Mouse (Mus musculus): ENCODE data around the gene Sell. TPM values are rescaled to one million over a fixed set of nuclear protein-coding genes. Genes with fewer than 3 reads are reported as not detected.

Gene Sell
- polyA plus RNA-seq, 1 experiment from 2014 or later: not detected

DNA sequence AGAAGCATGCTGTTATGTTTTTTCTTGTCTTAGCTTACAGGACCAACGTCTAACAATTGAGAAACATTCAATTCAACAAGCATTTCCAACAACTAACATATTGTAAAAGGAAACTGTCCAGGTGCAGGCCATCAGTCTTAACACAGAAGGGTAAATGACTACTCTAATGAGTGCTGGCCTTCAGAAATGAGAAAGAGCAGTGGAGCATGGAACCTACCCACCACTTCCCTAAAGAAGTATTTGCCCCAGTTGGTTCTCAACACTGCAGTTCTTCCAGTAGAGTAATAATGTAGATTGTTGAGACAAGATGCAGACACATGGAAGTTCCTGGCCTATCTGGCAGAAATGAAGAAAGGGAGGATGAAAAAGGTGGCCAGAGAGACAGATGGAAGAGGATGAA is 14.7 kb downstream of the Sell start:
- Histone ChIP-seq H3K9ac (replicated peaks) (no peak overlapping the region), H3K27ac (replicated peaks) (no peak overlapping the region), H3K4me3 (no peak overlapping the region), H3K4me1 (no peaks in the 10 kb centered on the region), H3K4me2 (replicated peaks) (no peak overlapping the region), H3K9me3 (no peaks in the 10 kb centered on the region), H3K36me3 (no peaks in the 10 kb centered on the region), H3K27me3 (no peaks in the 10 kb centered on the region)
- WGBS: 81% methylated on average over 1 of the region's 1 CpGs
- ATAC-seq (ENCODE audit: low FRiP score, low read depth): no peak

DNA sequence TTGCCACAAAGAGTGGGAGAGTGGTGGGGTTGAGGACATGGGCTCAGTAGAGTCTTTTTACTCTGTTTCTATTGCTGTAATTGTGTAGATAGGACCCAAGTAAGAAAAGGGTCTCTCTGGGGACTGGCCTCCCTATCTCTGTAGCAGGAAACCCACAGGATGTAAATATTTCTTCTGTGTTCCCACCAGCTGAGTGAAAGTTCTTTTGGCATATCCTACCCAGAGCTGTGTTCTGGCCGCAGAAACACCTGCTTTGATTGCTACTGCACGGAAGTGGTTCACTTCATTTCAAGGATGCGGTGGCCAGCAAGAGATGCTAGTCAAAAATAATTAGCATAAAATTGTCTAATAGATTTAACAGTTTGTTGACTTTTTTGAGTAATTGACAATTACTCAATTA is 15.2 kb downstream of the Sell start:
- WGBS: 90% methylated on average over 3 of the region's 3 CpGs
- no peak overlapping the region for H3K4me2 ChIP-seq (replicated peaks)
- ATAC-seq (ENCODE audit: low FRiP score, low read depth): no peak

DNA sequence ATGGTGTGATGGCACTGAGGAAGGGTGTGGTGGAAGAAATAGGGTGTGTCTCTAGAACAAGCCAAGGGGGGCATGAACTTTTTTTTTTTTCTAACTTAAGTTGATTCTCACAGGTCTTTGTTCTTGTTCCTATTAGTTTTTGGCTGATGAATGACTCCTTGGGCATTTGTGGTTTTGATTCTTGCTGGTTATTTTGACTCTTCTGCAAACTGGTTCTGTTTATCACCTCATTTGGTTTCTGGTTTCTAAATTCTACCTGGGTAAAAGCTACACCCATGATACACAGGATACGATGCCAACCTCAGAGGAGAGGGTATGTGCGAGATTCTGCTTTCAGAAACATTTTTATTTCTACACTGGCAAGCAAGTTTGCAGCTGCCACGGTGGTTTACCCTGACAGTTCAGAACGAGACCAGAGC is 16.6 kb downstream of the Sell start:
- H3K27ac ChIP-seq (replicated peaks): no peak overlapping the region
- no peak overlapping the region for H3K4me2 ChIP-seq (replicated peaks)
- no peak overlapping the region for H3K9ac ChIP-seq (replicated peaks)
- WGBS: 88% methylated on average over 4 of the region's 4 CpGs
- no peaks in the 10 kb centered on the region for H3K4me1 ChIP-seq
- no peaks in the 10 kb centered on the region for H3K36me3 ChIP-seq
- no peaks in the 10 kb centered on the region for H3K9me3 ChIP-seq
- H3K4me3 ChIP-seq: no peak overlapping the region
- H3K27me3 ChIP-seq: no peaks in the 10 kb centered on the region
- ATAC-seq (ENCODE audit: low FRiP score, low read depth): no peak

More for the DNA sequence above, 15.2 kb downstream of the Sell start:
- Histone ChIP-seq H3K9ac (replicated peaks) (no peak overlapping the region), H3K9me3 (no peaks in the 10 kb centered on the region), H3K27ac (replicated peaks) (no peak overlapping the region), H3K4me3 (no peak overlapping the region), H3K27me3 (no peaks in the 10 kb centered on the region), H3K36me3 (no peaks in the 10 kb centered on the region), H3K4me1 (no peaks in the 10 kb centered on the region)

DNA sequence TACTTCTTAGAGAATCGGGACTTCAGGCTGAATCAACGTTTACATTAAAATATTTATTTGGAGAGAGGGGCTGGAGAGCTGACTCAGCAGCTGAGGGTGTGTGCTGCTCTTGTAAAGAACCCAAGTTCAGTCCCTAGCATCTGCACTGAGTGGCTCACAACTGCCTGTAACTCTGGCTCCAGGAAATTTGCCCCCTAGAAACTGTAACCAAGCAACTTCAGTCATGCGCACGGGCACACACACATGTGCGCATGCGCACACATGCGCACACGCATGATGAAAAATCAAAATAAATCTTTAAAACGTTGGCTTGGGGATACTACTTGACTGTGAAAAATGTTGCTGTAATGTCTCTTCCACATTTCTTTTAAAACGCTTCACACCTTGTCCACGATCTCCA is 17.3 kb downstream of the Sell start:
- H3K9ac ChIP-seq (replicated peaks): no peak overlapping the region
- no peaks in the 10 kb centered on the region for H3K9me3 ChIP-seq
- H3K4me2 ChIP-seq (replicated peaks): no peak overlapping the region
- ATAC-seq (ENCODE audit: low FRiP score, low read depth): no peak
- no peak overlapping the region for H3K4me3 ChIP-seq
- no peaks in the 10 kb centered on the region for H3K36me3 ChIP-seq
- no peak overlapping the region for H3K27ac ChIP-seq (replicated peaks)
- H3K4me1 ChIP-seq: no peaks in the 10 kb centered on the region
- no peaks in the 10 kb centered on the region for H3K27me3 ChIP-seq
- 89% methylated on average over 11 of the region's 11 CpGs for WGBS

- H3K9me3 ChIP-seq: no peaks in the 10 kb centered on the region
- H3K4me1 ChIP-seq: no peaks in the 10 kb centered on the region
- ATAC-seq (ENCODE audit: low FRiP score, low read depth): no peak
- no peak overlapping the region for H3K4me2 ChIP-seq (replicated peaks)
- WGBS: 89% methylated on average over 4 of the region's 4 CpGs
- H3K27ac ChIP-seq (replicated peaks): no peak overlapping the region
- no peaks in the 10 kb centered on the region for H3K36me3 ChIP-seq
- H3K27me3 ChIP-seq: no peaks in the 10 kb centered on the region
- no peak overlapping the region for H3K9ac ChIP-seq (replicated peaks)
- no peak overlapping the region for H3K4me3 ChIP-seq
Measured at GRCm38 (mm10) chr1:164083046-164083445, 21.3 kb downstream of the Sell start.

GRCm38 (mm10) chr1:164086797-164087196 is 25.0 kb downstream of the Sell start:
- Histone ChIP-seq H3K27ac (replicated peaks) (no peak overlapping the region), H3K4me2 (replicated peaks) (no peak overlapping the region), H3K4me3 (no peak overlapping the region), H3K36me3 (no peaks in the 10 kb centered on the region), H3K9me3 (no peaks in the 10 kb centered on the region), H3K9ac (replicated peaks) (no peak overlapping the region), H3K4me1 (no peaks in the 10 kb centered on the region), H3K27me3 (no peaks in the 10 kb centered on the region)
- ATAC-seq (ENCODE audit: low FRiP score, low read depth): no peak
- WGBS: 86% methylated on average over 3 of the region's 3 CpGs

- Histone ChIP-seq H3K4me1 (no peaks in the 10 kb centered on the region), H3K27ac (replicated peaks) (no peak overlapping the region), H3K9ac (replicated peaks) (no peak overlapping the region), H3K27me3 (no peaks in the 10 kb centered on the region), H3K4me3 (no peak overlapping the region), H3K4me2 (replicated peaks) (no peak overlapping the region), H3K36me3 (no peaks in the 10 kb centered on the region), H3K9me3 (no peaks in the 10 kb centered on the region)
- WGBS: 96% methylated on average over 5 of the region's 5 CpGs
- ATAC-seq (ENCODE audit: low FRiP score, low read depth): no peak
Measured at GRCm38 (mm10) chr1:164087872-164088271, 26.1 kb downstream of the Sell start.

DNA sequence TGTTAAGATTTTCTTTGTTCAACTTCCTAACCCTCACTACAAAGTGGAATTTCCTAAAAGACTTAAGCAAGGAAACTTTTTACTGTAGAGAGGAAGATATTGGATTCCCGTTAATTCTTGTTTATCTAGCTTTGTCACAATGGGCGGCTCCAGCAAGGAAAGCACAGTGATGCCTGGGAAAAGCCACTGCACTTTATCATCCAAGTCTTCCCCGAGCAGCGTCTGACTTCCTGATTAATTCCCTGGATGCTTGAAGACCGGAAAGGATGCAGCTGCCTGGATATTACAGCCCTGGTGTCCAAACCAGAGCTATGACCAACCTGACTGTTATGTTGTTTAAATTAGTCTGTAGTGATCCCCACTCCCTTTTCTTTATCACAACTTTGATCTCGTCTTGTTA is 35.0 kb downstream of the Sell start:
- Histone ChIP-seq H3K36me3 (no peaks in the 10 kb centered on the region), H3K9ac (replicated peaks) (no peak overlapping the region), H3K27ac (replicated peaks) (no peak overlapping the region), H3K4me2 (replicated peaks) (no peak overlapping the region), H3K9me3 (no peaks in the 10 kb centered on the region), H3K4me3 (no peak overlapping the region), H3K27me3 (no peaks in the 10 kb centered on the region), H3K4me1 (no peaks in the 10 kb centered on the region)
- 77% methylated on average over 6 of the region's 6 CpGs for WGBS
- ATAC-seq (ENCODE audit: low FRiP score, low read depth): no peak

- Histone ChIP-seq H3K9ac (replicated peaks) (no peak overlapping the region), H3K9me3 (no peaks in the 10 kb centered on the region), H3K4me2 (replicated peaks) (no peak overlapping the region), H3K27ac (replicated peaks) (no peak overlapping the region), H3K4me1 (no peaks in the 10 kb centered on the region), H3K4me3 (no peak overlapping the region), H3K27me3 (no peaks in the 10 kb centered on the region), H3K36me3 (no peaks in the 10 kb centered on the region)
- WGBS: 85% methylated on average over 2 of the region's 2 CpGs
- ATAC-seq (ENCODE audit: low FRiP score, low read depth): no peak
Measured at GRCm38 (mm10) chr1:164097911-164098310, 36.1 kb downstream of the Sell start.

DNA sequence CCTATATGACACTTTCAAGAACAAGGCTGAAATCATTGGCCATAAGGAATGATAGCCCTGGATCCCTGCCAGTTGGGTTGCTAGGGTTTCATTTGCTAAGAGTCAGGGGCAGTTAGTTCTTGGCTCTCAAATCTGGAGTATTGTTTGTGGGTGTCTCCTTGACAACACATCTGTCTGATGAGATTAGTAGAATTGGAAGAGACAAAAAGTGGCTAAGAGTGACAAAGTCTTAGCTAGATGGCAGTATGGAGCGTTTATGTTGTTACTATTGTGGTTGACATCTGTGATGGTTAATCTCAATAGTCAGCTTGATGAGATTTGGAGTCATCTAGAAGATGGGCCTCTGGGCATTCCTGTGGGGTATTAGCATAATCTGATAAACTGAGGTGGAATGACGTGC is 36.6 kb downstream of the Sell start:
- no peak for ATAC-seq (ENCODE audit: low FRiP score, low read depth)
- Histone ChIP-seq H3K4me3 (no peak overlapping the region), H3K27ac (replicated peaks) (no peak overlapping the region), H3K4me1 (no peaks in the 10 kb centered on the region), H3K36me3 (no peaks in the 10 kb centered on the region), H3K4me2 (replicated peaks) (no peak overlapping the region), H3K27me3 (no peaks in the 10 kb centered on the region), H3K9me3 (no peaks in the 10 kb centered on the region), H3K9ac (replicated peaks) (no peak overlapping the region)
- WGBS: 67% methylated on average over 2 of the region's 2 CpGs

- Histone ChIP-seq H3K4me1 (no peaks in the 10 kb centered on the region), H3K4me3 (no peak overlapping the region), H3K4me2 (replicated peaks) (no peak overlapping the region), H3K9me3 (no peaks in the 10 kb centered on the region), H3K27ac (replicated peaks) (no peak overlapping the region), H3K9ac (replicated peaks) (no peak overlapping the region), H3K36me3 (no peaks in the 10 kb centered on the region), H3K27me3 (no peaks in the 10 kb centered on the region)
- ATAC-seq (ENCODE audit: low FRiP score, low read depth): no peak
- WGBS: 84% methylated on average over 2 of the region's 2 CpGs
Measured at GRCm38 (mm10) chr1:164109763-164110162, 48.0 kb downstream of the Sell start.

DNA sequence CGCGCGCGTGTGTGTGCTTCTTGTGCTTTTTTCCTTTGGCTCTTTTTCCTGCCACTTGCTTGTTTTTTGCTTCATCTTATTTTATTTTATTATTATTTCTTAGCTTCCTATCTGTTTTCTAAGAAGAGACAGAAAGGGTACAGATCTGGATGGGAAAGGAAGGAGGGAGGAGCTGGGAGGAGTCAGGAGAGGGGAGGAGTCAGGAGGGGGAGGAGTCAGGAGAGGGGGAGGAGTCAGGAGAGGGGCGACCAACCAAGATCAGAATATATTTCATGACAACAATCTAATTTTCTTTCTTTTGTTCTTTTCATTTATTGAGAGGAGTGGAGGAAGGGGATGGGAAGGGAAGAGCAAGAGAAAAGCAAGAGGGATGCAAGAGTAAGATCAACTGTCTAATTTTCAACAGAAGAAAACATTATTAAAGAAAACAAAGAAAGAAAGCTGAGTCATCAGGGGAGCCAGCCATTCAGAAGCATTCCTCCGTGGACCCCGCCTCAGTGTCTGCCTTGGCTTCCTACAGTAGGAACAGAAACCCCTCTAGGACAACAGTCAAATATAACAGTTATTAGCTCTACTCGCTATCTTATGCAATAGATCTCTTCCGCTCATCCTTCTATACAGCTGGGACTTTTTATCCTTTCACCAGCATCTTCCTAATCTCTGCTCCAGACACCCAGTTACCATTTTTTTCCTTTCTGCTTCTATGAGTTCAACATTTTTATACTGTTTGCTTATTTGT is 49.0 kb downstream of the Sell start:
- Histone ChIP-seq H3K9ac (replicated peaks) (no peak overlapping the region), H3K4me3 (no peak overlapping the region), H3K9me3 (no peaks in the 10 kb centered on the region), H3K27ac (replicated peaks) (no peak overlapping the region), H3K4me2 (replicated peaks) (no peak overlapping the region), H3K36me3 (no peaks in the 10 kb centered on the region), H3K4me1 (no peaks in the 10 kb centered on the region), H3K27me3 (no peaks in the 10 kb centered on the region)
- WGBS: 94% methylated on average over 9 of the region's 9 CpGs
- no peak for ATAC-seq (ENCODE audit: low FRiP score, low read depth)

DNA sequence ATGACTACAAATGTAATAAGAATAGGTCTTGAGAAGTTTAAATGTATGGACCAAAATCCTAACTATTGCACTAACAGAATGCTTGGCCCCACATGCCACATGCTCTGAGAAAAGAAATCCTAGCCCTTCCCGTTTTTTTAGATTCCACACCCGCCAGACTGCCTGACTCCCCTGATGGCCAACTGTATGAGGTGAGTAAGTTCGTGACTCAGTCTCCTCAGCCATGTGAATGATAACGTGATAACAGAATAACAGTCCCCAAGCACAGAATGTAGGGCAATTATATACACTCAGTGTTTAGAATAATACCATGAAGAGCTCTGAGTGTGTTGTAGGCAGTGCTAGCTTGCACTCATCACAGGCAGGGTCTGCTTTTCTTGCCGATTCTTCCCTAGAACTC is 52.5 kb downstream of the Sell start:
- H3K4me2 ChIP-seq (replicated peaks): no peak overlapping the region
- no peaks in the 10 kb centered on the region for H3K36me3 ChIP-seq
- 84% methylated on average over 5 of the region's 5 CpGs for WGBS
- no peak overlapping the region for H3K4me3 ChIP-seq
- H3K9ac ChIP-seq (replicated peaks): no peak overlapping the region
- no peak overlapping the region for H3K27ac ChIP-seq (replicated peaks)
- no peaks in the 10 kb centered on the region for H3K27me3 ChIP-seq
- no peaks in the 10 kb centered on the region for H3K4me1 ChIP-seq
- ATAC-seq (ENCODE audit: low FRiP score, low read depth): no peak
- H3K9me3 ChIP-seq: no peaks in the 10 kb centered on the region
